Mouse (Mus musculus) CD8-positive naive resting alpha-beta T cell, adult 2 months (primary cell): ENCODE measurements around the gene Dclk3.

ENCODE experiments used
- DNase-seq, 2 experiments: peaks; one replicate each; pipeline ENCODE4 v3.0.0; 2022; ENCODE audit warnings: low read depth in 2 of 2, low spot score in 2 of 2

The Dclk3 gene

DNA sequence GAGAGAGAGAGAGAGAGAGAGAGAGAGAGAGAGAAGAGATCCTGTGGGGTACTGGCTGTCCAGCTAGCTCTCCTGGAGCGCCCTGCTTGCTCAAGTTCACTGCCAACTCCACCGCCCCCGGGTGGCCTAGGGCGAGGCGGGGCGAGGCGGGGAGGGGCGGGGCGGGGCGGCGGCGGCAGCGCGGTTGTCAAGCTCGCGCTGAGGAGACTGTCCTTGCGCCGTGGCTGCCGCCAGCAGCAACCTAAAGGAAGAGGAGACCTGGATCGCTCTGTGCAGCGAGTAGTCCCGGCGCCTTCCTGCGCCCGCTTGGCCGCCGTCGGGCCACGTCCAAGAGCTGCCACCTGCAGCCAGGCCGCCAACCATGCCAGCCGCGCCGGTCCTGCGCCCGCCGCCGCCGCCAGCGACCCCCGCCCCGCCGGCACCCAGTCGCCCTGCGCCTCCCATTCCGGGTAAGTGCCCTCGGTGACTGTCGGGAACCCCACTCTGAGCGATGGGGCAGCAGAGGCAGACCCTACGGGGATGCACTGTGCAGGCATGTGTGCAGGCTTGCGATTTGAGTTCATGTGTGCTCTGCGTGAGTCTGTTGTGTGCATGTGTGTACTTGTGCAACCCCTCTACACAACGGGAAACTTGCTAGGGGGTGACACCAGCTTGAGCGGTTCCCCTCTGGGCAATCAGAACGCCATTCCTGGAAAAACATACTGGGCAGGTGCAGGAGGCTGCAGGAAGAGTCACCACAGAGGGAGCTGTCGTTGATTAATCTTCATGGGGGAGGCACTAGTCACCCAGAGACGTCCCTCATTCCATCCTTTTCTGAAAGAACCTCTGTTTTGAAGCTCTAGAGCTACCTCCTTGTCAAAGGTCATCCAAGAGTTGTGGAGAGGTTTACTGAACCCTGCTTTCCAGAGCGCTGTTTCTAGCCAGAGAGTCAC is at the start of gene Dclk3:
Dclk3 (plus strand) TSS at position 178 of the 932 bp plus-strand sequence.
- no peak for DNase-seq

DNA sequence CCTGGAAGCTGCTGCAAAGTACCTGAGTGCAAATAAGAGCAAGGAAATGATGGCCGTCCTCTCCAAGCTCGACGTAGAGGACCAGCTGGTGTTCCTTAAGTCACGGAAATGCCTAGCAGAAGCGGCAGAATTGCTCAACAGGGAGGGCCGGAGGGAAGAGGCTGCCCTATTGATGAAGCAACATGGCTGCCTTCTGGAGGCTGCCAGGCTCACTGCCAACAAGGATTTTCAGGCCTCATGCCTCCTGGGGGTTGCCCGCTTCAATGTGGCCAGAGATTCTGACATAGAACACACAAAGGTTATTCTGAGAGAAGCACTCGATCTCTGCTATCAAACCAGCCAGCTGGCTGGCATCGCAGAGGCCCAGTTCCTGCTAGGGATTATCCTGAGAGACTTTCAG is 48.9 kb upstream of the Dclk3 start:
- no peak for DNase-seq

DNA sequence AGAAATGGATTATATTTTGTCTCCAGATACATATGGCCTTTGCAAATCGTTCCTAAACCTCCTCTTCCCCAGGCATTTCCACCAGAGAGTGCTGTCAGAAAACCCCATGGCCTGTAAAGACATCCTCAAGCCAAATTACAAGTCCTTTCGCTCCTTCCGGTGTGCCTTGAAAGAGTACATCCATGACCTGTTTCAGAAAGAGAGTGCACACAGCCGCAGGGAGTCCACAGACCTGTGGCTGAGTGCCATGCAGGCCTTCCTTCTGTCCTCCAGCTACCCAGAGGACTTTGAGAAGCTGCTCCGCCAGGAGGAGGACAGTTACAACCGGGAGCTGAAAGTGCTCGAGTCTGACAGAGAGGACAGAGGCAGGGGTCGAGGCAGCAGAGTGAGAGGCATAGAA is 47.8 kb upstream of the Dclk3 start:
- no peak for DNase-seq

DNA sequence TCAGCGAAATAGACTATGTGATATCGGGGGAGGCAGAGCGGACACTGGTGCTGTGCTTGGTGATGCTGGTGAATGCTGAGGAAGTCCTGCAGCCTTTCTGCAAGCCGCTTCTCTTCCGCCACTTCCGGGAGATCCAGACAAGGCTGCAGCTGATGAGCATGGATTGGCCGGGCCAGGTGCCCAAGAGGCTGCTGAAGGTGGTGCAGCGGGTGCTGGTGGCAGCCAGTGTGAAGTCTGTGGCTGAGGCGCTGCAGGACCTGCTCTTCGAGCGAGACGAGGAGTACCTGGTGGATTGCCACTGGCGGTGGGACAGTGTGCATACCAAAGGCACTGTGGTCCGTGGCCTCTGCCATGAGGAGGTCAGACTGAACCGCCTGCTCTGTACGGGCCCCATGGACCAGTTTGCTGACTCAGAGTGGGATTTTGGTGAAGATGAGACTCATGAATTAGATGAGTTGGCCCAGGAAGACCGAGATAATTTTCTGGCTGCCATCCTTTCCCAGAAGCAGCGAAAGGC is 46.9 kb upstream of the Dclk3 start:
- DNase-seq: no peak

DNA sequence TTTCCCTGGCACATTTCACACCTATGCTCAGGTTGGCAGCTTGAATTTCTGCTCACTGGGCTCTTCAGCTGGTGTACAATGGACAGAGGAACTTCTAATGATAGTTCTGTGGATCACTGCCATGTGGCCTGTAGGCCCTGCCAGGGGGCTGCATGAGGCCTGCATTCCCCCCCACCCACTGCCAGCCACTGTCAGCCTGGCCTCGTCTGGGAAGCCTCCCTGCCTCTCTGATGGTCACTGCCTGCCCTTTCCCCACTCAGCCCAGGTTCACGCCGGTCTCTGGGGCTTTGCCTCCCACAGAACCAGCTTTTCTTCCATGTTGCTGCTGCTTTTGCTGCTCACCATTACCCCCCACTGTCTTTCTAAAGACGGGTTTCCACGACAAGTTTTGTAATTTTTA is 43.6 kb upstream of the Dclk3 start:
- no peak for DNase-seq

DNA sequence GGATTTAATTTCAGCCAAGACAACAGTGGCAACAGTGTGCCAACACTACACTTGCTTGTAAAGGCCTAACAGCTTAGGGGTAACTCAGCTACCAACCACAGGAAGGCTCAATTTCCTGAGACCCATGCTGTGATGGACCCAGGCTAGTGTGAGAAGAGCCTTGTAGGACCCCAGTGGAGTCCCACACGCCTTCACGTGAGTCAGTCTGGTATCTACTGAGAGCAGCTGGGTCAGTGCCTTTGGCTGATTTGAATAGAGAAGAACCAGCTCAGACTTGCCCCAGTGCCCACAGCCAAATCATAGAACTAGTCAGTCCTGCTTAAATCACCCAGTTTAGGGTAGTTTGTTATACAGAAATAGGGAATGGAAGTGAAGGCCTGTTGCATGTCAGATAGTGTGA is 40.8 kb upstream of the Dclk3 start:
- DNase-seq: no peak

DNA sequence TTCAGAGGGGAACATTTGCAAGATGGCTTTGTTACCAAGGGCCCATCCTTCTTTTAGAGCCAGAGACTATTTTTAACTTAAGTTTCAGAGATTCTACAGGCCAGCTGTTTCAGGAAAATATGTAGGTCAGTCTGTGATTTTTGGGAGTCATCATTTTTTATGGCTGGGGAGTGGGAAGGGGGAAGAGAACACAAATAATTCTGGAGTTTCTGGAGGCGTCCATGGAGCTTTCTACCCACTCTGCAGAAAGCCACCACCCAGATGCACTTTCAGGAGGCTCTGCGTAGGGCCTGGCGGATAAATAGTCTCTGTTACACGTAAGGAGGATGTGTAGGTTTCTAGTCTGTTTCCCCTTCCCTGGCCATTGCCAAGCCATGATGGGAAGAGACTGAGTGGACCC is 38.8 kb upstream of the Dclk3 start:
- DNase-seq: no peak

DNA sequence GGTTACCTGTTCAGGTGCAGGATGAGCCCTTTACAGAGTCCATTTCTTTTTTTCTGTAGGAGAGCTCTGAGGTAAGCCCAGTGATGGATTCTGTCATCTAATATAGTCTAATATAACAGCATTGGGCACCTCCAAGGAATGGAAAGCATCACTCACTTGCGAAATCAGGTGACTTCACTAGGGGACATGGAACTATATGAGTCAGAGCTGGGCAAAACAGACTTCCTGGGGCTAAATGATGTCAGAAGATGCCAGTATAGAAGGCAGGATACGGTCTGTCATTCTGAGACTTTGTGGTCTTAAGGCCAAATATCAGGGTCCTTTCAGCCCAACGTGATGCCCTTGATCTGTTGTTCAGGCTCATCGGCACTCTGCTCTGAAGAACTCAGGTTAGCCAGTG is 35.7 kb upstream of the Dclk3 start:
- no peak for DNase-seq

DNA sequence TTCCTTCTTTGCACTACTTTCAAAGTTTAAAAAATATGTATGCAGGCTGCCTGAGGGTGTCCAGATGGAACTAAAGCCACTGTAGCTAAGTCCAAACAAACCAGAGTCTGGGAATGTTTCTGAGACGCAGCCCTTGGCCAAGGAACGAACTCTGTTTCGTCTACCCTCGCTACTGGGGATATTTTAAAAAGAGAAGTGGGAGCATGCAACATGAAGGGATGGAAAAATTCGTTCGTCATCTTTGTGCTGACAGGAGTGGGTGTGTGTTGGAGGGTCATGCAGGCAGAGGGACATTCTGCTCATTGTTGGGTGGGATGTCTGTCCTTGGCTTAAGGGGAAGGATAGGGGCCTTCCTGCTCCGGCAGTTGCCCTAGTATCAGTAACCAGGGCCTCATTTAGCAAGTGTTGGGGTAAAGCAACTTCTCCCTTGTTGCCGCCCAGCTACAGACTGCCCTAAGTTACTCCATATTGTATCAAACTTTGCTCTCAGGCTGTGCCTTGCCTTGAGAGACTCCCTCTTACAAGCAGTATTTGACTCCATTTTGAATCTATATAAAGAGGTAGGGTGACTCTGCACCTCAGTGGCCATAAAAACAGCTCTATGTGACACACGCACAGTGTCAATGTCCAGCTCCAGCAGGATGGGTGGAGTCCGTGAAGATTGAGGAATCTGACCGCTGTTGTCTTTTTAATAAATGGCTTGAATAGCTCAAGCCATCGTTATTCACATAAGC is 34.4 kb upstream of the Dclk3 start:
- no peak for DNase-seq

DNA sequence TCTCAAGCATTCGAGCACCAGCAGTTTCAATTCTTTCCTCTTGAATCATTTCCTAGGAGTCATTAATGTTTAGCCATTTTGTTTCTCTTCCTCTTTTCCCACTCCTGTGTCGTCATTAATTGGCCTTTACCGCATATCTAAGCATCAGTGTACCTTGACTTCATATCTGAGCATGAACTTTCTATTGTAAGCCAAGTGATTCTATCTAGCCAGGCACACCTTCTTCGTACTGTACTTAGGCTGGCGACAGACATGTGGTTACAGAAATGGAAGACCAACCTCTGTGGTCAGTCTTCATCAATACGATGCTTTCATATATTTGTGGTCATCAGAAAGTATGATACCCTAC is 33.8 kb upstream of the Dclk3 start:
- DNase-seq: no peak

DNA sequence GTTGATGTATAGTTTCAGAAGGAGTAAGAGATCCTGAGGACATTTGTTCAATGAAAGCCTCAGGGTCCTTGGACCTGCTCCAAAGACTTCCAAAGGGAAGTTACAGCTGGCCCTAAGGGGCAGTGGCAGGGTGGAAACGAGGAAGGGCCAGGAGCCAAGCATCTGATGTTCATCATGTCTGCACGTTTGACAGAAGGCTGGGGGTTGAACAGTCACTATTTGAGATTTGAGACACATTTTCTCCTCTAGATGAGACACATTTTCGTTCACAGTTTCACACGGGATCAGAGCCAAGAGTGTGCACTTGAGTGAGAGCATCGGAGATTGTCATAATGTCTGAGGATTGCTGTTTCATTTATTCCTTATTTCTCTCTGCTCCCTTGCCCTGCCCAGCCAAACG is 30.9 kb upstream of the Dclk3 start:
- no peak for DNase-seq

DNA sequence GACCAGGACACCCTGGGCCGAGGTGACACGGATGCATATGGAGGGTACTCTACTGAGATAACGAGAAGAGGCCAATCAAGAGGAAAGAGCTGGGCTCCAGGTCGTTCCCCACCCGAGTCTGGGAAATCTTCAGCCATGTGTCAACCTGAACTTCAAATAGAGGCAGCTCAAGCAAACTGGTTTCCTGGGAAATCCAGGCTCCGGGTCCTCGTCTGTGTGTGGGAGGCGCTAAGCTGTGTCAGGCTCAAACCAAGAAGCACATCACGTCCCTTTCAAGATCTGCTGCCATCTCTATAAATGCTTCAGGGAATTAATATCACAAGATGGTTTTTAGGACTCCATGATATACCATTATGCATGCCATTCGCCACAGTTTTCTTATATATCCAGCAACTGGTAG is 30.5 kb upstream of the Dclk3 start:
- DNase-seq: no peak

DNA sequence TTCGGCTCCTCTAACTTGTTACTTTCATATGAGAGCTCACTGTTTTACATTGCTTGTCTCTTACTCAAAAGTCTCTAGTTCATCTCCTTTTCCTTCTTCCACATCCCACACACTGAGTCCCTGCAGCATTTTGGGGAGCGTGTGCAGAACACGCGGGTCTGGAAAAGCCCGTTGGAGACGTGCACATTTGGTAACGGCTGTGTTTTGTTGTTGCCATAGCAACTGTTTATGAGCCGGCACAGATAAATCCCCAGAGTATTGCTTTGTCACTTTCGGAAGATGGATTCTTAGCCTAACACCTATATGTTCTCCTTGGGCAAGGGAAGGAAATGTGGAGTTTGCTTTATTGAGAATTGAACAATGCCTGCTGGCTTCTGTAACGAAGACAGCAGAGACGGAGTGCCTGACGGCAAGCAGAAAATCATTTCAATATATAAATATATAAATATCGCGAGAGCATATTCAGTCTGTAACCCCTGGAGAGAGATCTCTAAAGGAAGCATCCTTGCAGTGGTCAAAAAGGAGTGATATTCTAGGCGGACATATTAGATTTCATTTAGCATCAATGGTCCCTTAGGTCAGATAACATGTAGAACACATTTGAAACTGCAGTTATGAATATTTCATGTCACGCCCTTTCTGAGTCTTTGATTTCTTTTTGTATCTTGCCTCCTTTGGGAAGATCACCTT is 26.3 kb upstream of the Dclk3 start:
- no peak for DNase-seq

DNA sequence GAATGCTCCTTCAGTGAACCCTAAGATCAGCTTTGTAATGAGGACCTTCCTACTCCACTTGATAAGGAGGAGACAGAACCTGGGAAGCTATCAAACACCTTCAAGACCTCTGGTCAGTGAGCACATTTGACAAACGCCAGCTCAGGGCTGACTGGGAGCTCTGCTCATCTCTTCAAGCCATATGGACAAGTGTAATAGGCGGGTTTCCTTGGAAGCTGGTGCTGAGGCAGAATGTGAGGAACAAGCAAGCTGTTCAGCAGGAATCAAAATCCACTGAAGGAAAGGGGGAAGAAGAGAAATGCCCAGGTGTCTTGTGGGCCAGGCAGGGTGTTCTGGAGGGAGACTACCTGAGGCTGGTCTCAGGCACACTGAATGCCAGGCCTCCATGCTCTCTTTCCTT is 17.0 kb upstream of the Dclk3 start:
- DNase-seq: no peak

DNA sequence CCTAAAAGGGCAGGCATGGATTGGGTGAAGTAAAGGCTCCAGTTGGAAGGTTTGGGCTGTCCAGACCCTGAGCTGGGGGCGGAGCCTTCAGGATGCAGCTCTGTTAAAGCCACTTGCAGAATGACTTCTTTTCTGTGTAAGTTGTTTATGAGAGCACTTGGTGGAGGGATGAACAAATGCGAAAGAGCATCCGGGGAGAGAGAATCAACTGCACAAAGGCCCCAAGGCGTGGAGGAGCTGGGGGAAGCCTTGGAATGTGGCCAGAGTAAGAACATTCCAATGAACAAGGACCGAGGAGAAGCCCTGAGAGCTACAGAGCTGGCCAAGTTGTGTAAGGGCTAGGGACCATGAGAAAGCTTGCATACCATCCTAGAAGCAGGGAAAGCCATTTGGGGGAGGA is 16.3 kb upstream of the Dclk3 start:
- DNase-seq: no peak

DNA sequence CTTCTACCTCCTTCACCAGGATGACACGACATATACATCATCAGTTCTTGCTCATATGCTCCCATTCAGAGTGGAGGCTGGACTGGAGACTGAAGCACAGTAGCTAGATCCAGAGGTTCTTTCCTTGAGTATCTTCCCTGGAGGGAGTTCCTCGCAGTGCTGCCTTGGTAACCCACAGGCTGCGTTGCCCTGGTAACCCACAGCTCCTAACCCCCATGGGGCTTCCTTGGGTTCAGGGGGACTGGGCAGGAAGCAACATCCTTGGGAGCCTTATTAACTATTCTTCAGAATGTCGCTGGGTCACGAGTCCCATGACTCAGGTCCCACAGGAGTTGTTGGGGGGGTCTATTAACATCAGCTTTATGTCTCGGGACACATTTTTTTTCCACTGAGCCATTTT is 13.8 kb upstream of the Dclk3 start:
- DNase-seq: no peak

DNA sequence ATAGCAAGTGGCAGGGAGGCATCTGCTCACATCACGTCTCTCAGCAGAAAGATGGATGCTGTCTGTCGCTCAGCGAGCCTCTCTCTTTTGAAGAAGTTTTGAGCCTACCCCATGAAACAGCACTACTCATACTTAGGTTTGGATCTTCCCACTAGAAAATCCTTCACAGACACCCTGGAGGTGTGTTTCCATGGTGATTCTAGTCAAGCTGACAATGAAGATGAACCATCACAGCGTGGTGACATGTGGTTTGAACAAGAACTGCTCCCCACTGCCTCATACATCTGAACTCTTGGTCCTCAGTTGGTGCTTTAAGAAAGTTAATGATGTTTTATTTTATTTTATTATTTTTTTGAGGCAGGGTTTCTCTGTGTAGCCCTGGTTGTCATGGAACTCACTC is 12.9 kb upstream of the Dclk3 start:
- DNase-seq: no peak

DNA sequence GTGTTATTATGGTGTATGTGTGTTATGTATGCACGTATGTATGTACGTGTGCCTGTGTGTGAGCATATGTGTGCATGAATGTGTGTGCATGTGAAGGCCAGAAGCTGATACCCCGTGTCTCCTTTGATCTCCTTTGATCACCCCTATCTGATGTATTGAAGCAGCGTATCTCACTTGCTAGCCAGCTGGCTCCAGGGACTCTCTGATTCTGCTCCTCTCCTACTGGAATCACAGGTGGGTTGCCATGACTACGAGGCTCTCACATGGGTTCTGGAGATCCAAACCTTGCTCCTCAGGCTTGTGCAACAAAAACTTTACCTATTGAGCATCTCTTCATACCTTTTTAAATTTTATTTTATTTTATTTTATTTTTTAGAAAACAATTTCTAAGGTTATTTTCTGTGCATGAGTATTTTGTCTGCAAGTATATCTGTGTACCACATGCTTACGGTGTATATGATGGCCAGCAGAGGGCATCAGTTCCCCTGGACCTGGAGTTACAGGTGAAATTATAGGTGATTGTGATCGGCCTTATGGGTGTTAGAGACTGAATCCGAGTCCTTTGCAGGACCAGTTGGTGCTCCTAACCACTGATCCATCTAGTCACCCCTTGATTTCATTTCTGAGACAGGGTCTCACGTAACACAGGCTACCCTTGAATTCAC is 10.9 kb upstream of the Dclk3 start:
- DNase-seq: no peak

DNA sequence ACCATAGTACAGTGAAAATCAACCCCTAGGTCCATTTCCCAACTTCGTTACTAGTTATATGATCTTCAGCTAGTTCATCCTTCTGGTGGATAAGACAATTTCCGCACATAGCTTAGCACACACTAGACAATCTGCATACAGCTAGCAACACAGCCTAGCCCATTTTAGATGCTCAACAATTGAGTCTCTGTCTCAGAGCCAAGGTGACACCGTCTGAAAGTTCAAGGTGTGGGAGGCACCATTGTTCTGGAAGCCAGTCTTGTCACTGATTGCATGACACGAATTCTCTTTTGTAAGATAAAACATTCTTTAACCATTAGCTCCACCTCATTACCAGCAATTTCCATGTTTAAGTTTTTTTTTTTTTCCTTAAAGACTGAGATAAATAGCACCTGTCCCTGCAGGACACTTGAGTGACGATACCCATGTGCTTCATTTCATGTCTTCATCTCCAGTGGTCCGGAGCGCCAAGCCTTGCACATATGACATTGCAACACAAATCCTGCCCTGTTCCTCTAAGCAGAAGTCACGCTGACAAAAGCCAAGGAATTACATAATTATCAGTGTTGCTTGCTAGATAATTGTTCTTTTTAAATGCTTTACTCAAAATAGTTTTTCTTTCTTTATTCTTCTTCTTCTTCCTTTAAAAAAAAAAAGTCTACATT is 10.1 kb upstream of the Dclk3 start:
- no peak for DNase-seq

DNA sequence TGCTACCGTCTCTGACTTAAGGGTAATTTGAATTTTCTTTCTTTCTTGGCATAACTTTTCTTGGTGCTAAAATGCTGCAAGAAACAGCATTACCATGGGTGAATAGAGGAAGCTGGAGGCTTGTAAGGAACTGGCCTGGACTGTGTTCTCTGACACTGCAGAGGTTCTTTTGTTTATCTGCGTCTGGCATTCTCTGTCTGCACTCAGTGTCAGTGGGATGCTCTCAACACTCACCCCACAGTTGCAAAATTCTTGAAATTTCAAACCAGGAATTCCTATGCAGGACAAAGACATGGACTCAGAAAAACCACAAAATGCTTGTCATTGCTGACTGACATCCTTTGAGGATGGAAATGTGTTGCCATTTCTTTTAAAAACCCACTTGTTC is 9.5 kb upstream of the Dclk3 start:
- DNase-seq: no peak

DNA sequence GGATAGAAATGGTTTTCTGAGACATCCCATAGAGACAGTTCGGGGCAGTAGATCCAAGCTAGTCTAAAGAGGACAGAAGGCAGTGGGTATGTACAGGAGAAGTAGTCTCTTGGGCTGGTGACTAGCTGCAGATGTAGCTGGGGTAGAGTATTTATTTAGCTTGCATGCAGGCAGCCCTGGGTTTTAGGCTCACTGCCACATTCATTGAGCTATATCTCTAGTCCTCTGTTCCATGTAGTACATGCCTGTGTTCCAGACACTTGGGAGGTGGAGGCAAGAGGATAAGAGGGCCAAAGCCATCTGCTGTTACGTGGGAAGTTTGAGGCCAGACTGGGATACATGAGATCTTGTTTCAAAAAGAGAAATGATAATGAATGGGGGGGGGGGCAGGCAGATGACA is 3.5 kb upstream of the Dclk3 start:
- no peak for DNase-seq
